Mouse (Mus musculus) erythroblast, embryonic 14.5 days (primary cell): ENCODE results near the gene Eif5.
A peak's percentile ranks its signal among the peaks of the same experiment; 100 is the strongest.

Experiments used
- GATA1 ChIP-seq: IDR thresholded peaks from 2 replicates; pipeline ENCODE4 v1.6.1; 2012; ENCODE audit warnings: low read length, inconsistent platforms, mixed read lengths
- TAL1 ChIP-seq: IDR thresholded peaks from 3 replicates; pipeline ENCODE4 v1.6.1; 2012; ENCODE audit warnings: low read length, inconsistent platforms, mixed read lengths

DNA sequence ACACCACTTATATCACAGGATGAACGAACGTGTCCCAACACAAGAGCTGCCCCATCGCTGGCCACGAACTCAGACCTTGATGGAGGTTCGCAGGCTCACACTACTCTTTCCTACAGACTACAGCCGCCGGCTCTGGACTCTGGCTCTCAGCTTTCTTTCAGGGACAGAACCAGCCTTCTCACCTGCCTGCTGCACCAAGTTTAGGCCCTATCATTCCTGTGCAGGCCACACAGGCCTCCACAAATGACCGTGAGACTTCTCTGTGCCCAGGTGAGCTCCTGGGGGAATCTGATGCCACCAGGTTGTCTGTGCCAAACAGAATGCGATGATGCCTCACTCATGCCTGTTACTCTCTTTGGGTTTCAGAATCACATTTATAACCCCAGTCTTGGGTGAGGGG, 19.4 kb upstream of the Eif5 start:
- peak; percentile 69 for TF ChIP-seq TAL1
- TF ChIP-seq GATA1: peak; percentile 21; the same call in 1 of the 2 replicates
